Comparison of ENCODE assay signal across 14 mouse cellular contexts in the genomic region with DNA sequence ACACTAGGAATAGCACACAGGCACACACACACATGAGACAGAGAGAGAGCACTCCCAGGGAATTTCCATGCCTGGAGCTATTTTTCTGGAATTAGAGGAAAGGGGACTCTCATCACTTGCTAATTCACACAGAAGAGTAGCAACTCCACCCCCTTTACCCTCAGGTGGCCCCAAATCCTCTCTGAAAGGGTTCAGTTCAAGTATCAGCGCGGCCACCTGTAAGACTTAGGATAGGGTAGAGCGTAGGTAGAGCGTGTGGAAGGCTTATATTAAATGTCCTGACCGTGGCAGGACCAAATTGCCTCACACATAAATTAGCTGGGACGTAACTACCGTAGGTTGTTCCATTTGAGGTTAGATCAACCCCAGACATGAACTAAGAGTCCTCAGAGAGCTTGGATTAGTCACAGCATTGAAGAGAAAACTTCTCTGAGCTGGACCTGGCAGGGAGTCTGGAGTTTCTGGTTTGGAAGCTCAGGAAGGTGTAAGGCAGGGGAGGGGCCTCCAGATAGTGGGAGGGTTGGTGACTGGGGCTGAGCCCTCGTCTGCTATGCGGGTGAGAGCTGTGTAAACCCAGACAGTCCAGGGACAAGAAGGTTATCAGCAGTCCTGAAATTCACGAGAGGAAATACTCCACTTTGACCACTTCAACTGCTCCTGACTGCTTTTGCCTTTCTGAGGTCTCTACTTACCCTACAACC. TPM values are rescaled to one million over a fixed set of nuclear protein-coding genes. Genes with fewer than 3 reads are reported as not detected.
DNase-seq lines count a peak whose midpoint lies in the region; ATAC-seq and TF ChIP-seq lines count a peak whose summit lies in the region.
"Had no signal": no experiment of that assay in that cellular context is flagged by ENCODE, and none has a peak within 500 bp of the region (broad histone marks: within the 10 kb centered on the region; RNA-seq: fewer than 3 reads in every experiment).

No protein-coding gene starts in this region.

- H3K36me3 ChIP-seq in intestine, embryonic 14.5 days (ENCODE audit: control insufficient read depth, insufficient read depth, low read length), result peaks cover 37% of the 10 kb centered on the region
- peaks cover 49% of the 10 kb centered on the region for H3K36me3 ChIP-seq in intestine, postnatal 0 days (ENCODE audit: control insufficient read depth, insufficient read depth)
- H3K36me3 ChIP-seq in embryonic facial prominence, embryonic 13.5 days, result peaks cover 49% of the 10 kb centered on the region
- peaks cover 8% of the 10 kb centered on the region for H3K36me3 ChIP-seq in liver, embryonic 14.5 days (replicated peaks; ENCODE audit: control insufficient read depth, insufficient read depth, low read depth)
- H3K36me3 ChIP-seq in kidney, adult 2 months (ENCODE audit: control insufficient read depth, insufficient read depth, low read length), result peaks cover 2% of the 10 kb centered on the region; the same call in 1 of the 2 replicates

- no peak for TF ChIP-seq POLR2A in kidney, adult 2 months (IDR thresholded peaks at IDR 0.05; ENCODE audit: low read depth, low read length)

- no peak for DNase-seq in intestine, embryonic 14.5 days (ENCODE audit: low spot score)
- DNase-seq in liver, embryonic 14.5 days (ENCODE audit: low read depth in 3 of 3, low spot score in 3 of 3), result no peak
- no peak for DNase-seq in kidney, adult 2 months
- DNase-seq in kidney, adult 18-20 months, result no peak
- DNase-seq: adrenal gland, postnatal 25 days; cerebellum, adult 11 months had no signal

- no peaks in the 10 kb centered on the region for H3K9me3 ChIP-seq in intestine, embryonic 14.5 days (ENCODE audit: control insufficient read depth, low read length)
- H3K9me3 ChIP-seq in intestine, postnatal 0 days (ENCODE audit: control insufficient read depth), result no peaks in the 10 kb centered on the region
- H3K9me3 ChIP-seq in embryonic facial prominence, embryonic 13.5 days, result no peaks in the 10 kb centered on the region
- no peaks in the 10 kb centered on the region for H3K9me3 ChIP-seq in liver, embryonic 14.5 days (ENCODE audit: control insufficient read depth, low read length)
- H3K9me3 ChIP-seq: embryonic facial prominence, embryonic 12.5 days had no signal

- TF ChIP-seq EP300 in liver, embryonic 14.5 days (IDR thresholded peaks at IDR 0.05; ENCODE audit: low read depth), result no peak

- H3K27me3 ChIP-seq in intestine, embryonic 14.5 days (replicated peaks; ENCODE audit: control insufficient read depth, insufficient read depth, low read length), result no peaks in the 10 kb centered on the region
- no peaks in the 10 kb centered on the region for H3K27me3 ChIP-seq in intestine, postnatal 0 days (replicated peaks; ENCODE audit: control insufficient read depth, insufficient read depth, low read length)
- no peaks in the 10 kb centered on the region for H3K27me3 ChIP-seq in embryonic facial prominence, embryonic 13.5 days
- no peaks in the 10 kb centered on the region for H3K27me3 ChIP-seq in liver, embryonic 14.5 days (ENCODE audit: control insufficient read depth, insufficient read depth, low read length)
- H3K27me3 ChIP-seq in kidney, adult 2 months (replicated peaks; ENCODE audit: control insufficient read depth, insufficient read depth, low read length), result no peaks in the 10 kb centered on the region
- H3K27me3 ChIP-seq: embryonic facial prominence, embryonic 12.5 days had no signal

- H3K4me2 ChIP-seq in intestine, embryonic 14.5 days (ENCODE audit: low read length), result no peak overlapping the region
- no peak overlapping the region for H3K4me2 ChIP-seq in intestine, postnatal 0 days (replicated peaks; ENCODE audit: low read depth)
- H3K4me2 ChIP-seq in embryonic facial prominence, embryonic 13.5 days, result 0 out of 2 replicates have a peak overlapping the region, but pooled peaks have one; percentile 7
- no peak overlapping the region for H3K4me2 ChIP-seq in liver, embryonic 14.5 days (ENCODE audit: low read depth)
- H3K4me2 ChIP-seq: embryonic facial prominence, embryonic 12.5 days had no signal

- TF ChIP-seq CTCF in intestine, postnatal 0 days (IDR thresholded peaks at IDR 0.05; ENCODE audit: low read depth), result no peak
- no peak for TF ChIP-seq CTCF in liver, embryonic 14.5 days (IDR thresholded peaks at IDR 0.05; ENCODE audit: low read depth)
- no peak for TF ChIP-seq CTCF in kidney, adult 2 months (conservative IDR thresholded peaks at IDR 0.05; ENCODE audit: insufficient read depth, insufficient read length, low read depth, low read length)

- ATAC-seq in intestine, embryonic 14.5 days (replicated peaks; ENCODE audit: low FRiP score, low TSS enrichment, low read depth), result peak; percentile 51; the same call in 1 of the 2 replicates
- ATAC-seq in intestine, postnatal 0 days, result no peak
- ATAC-seq in embryonic facial prominence, embryonic 13.5 days (ENCODE audit: insufficient number of reproducible peaks, insufficient read depth, low FRiP score, low TSS enrichment, low read depth), result peak; percentile 26; the same call in 1 of the 2 replicates
- peak; percentile 50 for ATAC-seq in liver, embryonic 14.5 days (ENCODE audit: insufficient read depth)
- peak; percentile 39 for ATAC-seq in megakaryocyte-erythroid progenitor cell, adult 5-6 weeks (replicated peaks; ENCODE audit: low FRiP score, low TSS enrichment, poor library complexity, severe bottlenecking)

- no peaks in the 10 kb centered on the region for H3K4me1 ChIP-seq in intestine, embryonic 14.5 days (replicated peaks; ENCODE audit: control insufficient read depth, insufficient read depth, low read length)
- H3K4me1 ChIP-seq in intestine, postnatal 0 days (replicated peaks; ENCODE audit: control insufficient read depth, insufficient read depth, low read length), result no peaks in the 10 kb centered on the region
- peaks cover 5% of the 10 kb centered on the region for H3K4me1 ChIP-seq in embryonic facial prominence, embryonic 13.5 days
- H3K4me1 ChIP-seq in liver, embryonic 14.5 days (replicated peaks; ENCODE audit: control insufficient read depth in 2 of 2, insufficient read depth in 2 of 2, low read length in 1 of 2), result peaks cover 8 to 15% of the 10 kb centered on the region in 2 experiments
- no peaks in the 10 kb centered on the region for H3K4me1 ChIP-seq in kidney, adult 2 months (ENCODE audit: control insufficient read depth, insufficient read depth, low read length)
- H3K4me1 ChIP-seq: embryonic facial prominence, embryonic 12.5 days had no signal

- WGBS in intestine, embryonic 14.5 days, result 29% methylated on average over 10 of the region's 10 CpGs
- 33% methylated on average over 10 of the region's 10 CpGs for WGBS in intestine, postnatal 0 days
- WGBS in embryonic facial prominence, embryonic 13.5 days, result 15% methylated on average over 10 of the region's 10 CpGs
- whole genome bisulfite sequencing in liver, embryonic 14.5 days (ENCODE audit: insufficient replicate concordance), result 40% methylated on average over 10 of the region's 10 CpGs
- WGBS in kidney, adult 2 months, result 55% methylated on average over 10 of the region's 10 CpGs

- no peak overlapping the region for H3K27ac ChIP-seq in intestine, embryonic 14.5 days (ENCODE audit: low read depth)
- H3K27ac ChIP-seq in intestine, postnatal 0 days (ENCODE audit: low read depth, low read length), result no peak overlapping the region
- H3K27ac ChIP-seq in embryonic facial prominence, embryonic 13.5 days, result peak overlapping the region; percentile 51
- no peak overlapping the region for H3K27ac ChIP-seq in liver, embryonic 14.5 days
- H3K27ac ChIP-seq in kidney, adult 2 months (ENCODE audit: insufficient read depth, low read depth, low read length), result no peak overlapping the region
- H3K27ac ChIP-seq: embryonic facial prominence, embryonic 12.5 days had no signal

- no peak overlapping the region for H3K4me3 ChIP-seq in intestine, embryonic 14.5 days (ENCODE audit: low read depth, low read length)
- no peak overlapping the region for H3K4me3 ChIP-seq in intestine, postnatal 0 days (ENCODE audit: low read depth, low read length)
- H3K4me3 ChIP-seq in embryonic facial prominence, embryonic 13.5 days, result no peak overlapping the region
- H3K4me3 ChIP-seq in liver, embryonic 14.5 days (ENCODE audit: insufficient read depth in 1 of 2, low read depth in 2 of 2, low read length in 2 of 2), result no peak overlapping the region
- no peak overlapping the region for H3K4me3 ChIP-seq in kidney, adult 2 months (ENCODE audit: insufficient read depth, low read depth, low read length)
- H3K4me3 ChIP-seq: embryonic facial prominence, embryonic 12.5 days had no signal

- no peak overlapping the region for H3K9ac ChIP-seq in intestine, embryonic 14.5 days (ENCODE audit: low read length)
- no peak overlapping the region for H3K9ac ChIP-seq in intestine, postnatal 0 days (ENCODE audit: low read depth, low read length)
- no peak overlapping the region for H3K9ac ChIP-seq in embryonic facial prominence, embryonic 13.5 days
- no peak overlapping the region for H3K9ac ChIP-seq in liver, embryonic 14.5 days (replicated peaks)
- H3K9ac ChIP-seq: embryonic facial prominence, embryonic 12.5 days had no signal

RNA-seq across cellular contexts. Expression of a gene that starts 0.6 kb away (rescaled TPM):
- polyA plus RNA-seq in intestine, embryonic 14.5 days (2014; fragmentation: Nextera tagmentation; extraction: Ambion mirVana), result 0.71 and 0.99 TPM in 2 replicates
- 0.38 and 0.57 TPM in 2 replicates for polyA plus RNA-seq in intestine, postnatal 0 days (2015; fragmentation: Nextera tagmentation; extraction: Ambion mirVana)
- polyA plus RNA-seq in embryonic facial prominence, embryonic 13.5 days (2015; fragmentation: Nextera tagmentation; extraction: Ambion mirVana), result 3.5 and 3.7 TPM in 2 replicates
- polyA plus RNA-seq in liver, embryonic 14.5 days (2012; rRNA removed), result 0.15 and 0.23 TPM in 2 replicates
- polyA plus RNA-seq in liver, embryonic 14.5 days (2014; fragmentation: Nextera tagmentation; extraction: Ambion mirVana), result 0.05 TPM in 1 of 2 replicates, not detected in the other
- total RNA-seq in megakaryocyte-erythroid progenitor cell, adult 5-6 weeks (2014; fragmentation: Nextera tagmentation), result 0.69 and 1.4 TPM in 2 replicates
- not detected in 2 replicates for total RNA-seq in megakaryocyte-erythroid progenitor cell, adult 5-6 weeks (2017)
- 0.45 and 0.52 TPM in 2 replicates for polyA plus RNA-seq in kidney, adult 2 months (2012; rRNA removed)

RNA-seq across cellular contexts. Expression of a gene that starts 8.6 kb away (rescaled TPM):
- polyA plus RNA-seq in intestine, embryonic 14.5 days (2014; fragmentation: Nextera tagmentation; extraction: Ambion mirVana), result 54.9 and 67.0 TPM in 2 replicates
- 16.9 and 19.7 TPM in 2 replicates for polyA plus RNA-seq in intestine, postnatal 0 days (2015; fragmentation: Nextera tagmentation; extraction: Ambion mirVana)
- polyA plus RNA-seq in embryonic facial prominence, embryonic 13.5 days (2015; fragmentation: Nextera tagmentation; extraction: Ambion mirVana), result 51.3 and 54.2 TPM in 2 replicates
- 7.5 and 9.5 TPM in 2 replicates for polyA plus RNA-seq in liver, embryonic 14.5 days (2012; rRNA removed)
- 10.2 and 10.8 TPM in 2 replicates for polyA plus RNA-seq in liver, embryonic 14.5 days (2014; fragmentation: Nextera tagmentation; extraction: Ambion mirVana)
- total RNA-seq in megakaryocyte-erythroid progenitor cell, adult 5-6 weeks (2014; fragmentation: Nextera tagmentation), result 23.4 and 33.9 TPM in 2 replicates
- total RNA-seq in megakaryocyte-erythroid progenitor cell, adult 5-6 weeks (2017), result 9.5 and 13.7 TPM in 2 replicates
- 24.0 and 27.6 TPM in 2 replicates for polyA plus RNA-seq in kidney, adult 2 months (2012; rRNA removed)

RNA-seq across cellular contexts. Expression of a gene that starts 20.7 kb away (rescaled TPM):
- 36.4 and 39.2 TPM in 2 replicates for polyA plus RNA-seq in intestine, embryonic 14.5 days (2014; fragmentation: Nextera tagmentation; extraction: Ambion mirVana)
- 24.9 and 27.1 TPM in 2 replicates for polyA plus RNA-seq in intestine, postnatal 0 days (2015; fragmentation: Nextera tagmentation; extraction: Ambion mirVana)
- 55.2 and 72.4 TPM in 2 replicates for polyA plus RNA-seq in embryonic facial prominence, embryonic 13.5 days (2015; fragmentation: Nextera tagmentation; extraction: Ambion mirVana)
- 11.6 and 11.7 TPM in 2 replicates for polyA plus RNA-seq in liver, embryonic 14.5 days (2012; rRNA removed)
- 13.5 and 14.7 TPM in 2 replicates for polyA plus RNA-seq in liver, embryonic 14.5 days (2014; fragmentation: Nextera tagmentation; extraction: Ambion mirVana)
- 1.9 and 11.1 TPM in 2 replicates for total RNA-seq in megakaryocyte-erythroid progenitor cell, adult 5-6 weeks (2014; fragmentation: Nextera tagmentation)
- 2.1 and 3.4 TPM in 2 replicates for total RNA-seq in megakaryocyte-erythroid progenitor cell, adult 5-6 weeks (2017)
- 220 and 235 TPM in 2 replicates for polyA plus RNA-seq in kidney, adult 2 months (2012; rRNA removed)

RNA-seq across cellular contexts. Expression of a gene that starts 25.0 kb away (rescaled TPM):
- 0.31 TPM in 1 of 2 replicates, not detected in the other for polyA plus RNA-seq in intestine, embryonic 14.5 days (2014; fragmentation: Nextera tagmentation; extraction: Ambion mirVana)
- polyA plus RNA-seq in intestine, postnatal 0 days (2015; fragmentation: Nextera tagmentation; extraction: Ambion mirVana), result not detected in 2 replicates
- polyA plus RNA-seq in embryonic facial prominence, embryonic 13.5 days (2015; fragmentation: Nextera tagmentation; extraction: Ambion mirVana), result not detected in 2 replicates
- not detected in 2 replicates for polyA plus RNA-seq in liver, embryonic 14.5 days (2012; rRNA removed)
- not detected in 2 replicates for polyA plus RNA-seq in liver, embryonic 14.5 days (2014; fragmentation: Nextera tagmentation; extraction: Ambion mirVana)
- not detected in 2 replicates for total RNA-seq in megakaryocyte-erythroid progenitor cell, adult 5-6 weeks (2014; fragmentation: Nextera tagmentation)
- total RNA-seq in megakaryocyte-erythroid progenitor cell, adult 5-6 weeks (2017), result not detected in 2 replicates
- polyA plus RNA-seq in kidney, adult 2 months (2012; rRNA removed), result not detected in 2 replicates
- total RNA-seq: adrenal gland, postnatal 25 days; left cerebral cortex, adult 8-10 months; megakaryocyte, adult 5-6 weeks had no signal
- polyA plus RNA-seq: embryonic facial prominence, embryonic 12.5 days; kidney, embryonic 16.5 days; neural tube, embryonic 11.5 days had no signal

RNA-seq across cellular contexts. Expression of a gene that starts 29.3 kb away (rescaled TPM):
- not detected in 2 replicates for polyA plus RNA-seq in intestine, embryonic 14.5 days (2014; fragmentation: Nextera tagmentation; extraction: Ambion mirVana)
- not detected in 2 replicates for polyA plus RNA-seq in intestine, postnatal 0 days (2015; fragmentation: Nextera tagmentation; extraction: Ambion mirVana)
- not detected in 2 replicates for polyA plus RNA-seq in embryonic facial prominence, embryonic 13.5 days (2015; fragmentation: Nextera tagmentation; extraction: Ambion mirVana)
- polyA plus RNA-seq in liver, embryonic 14.5 days (2012; rRNA removed), result not detected in 2 replicates
- polyA plus RNA-seq in liver, embryonic 14.5 days (2014; fragmentation: Nextera tagmentation; extraction: Ambion mirVana), result not detected in 2 replicates
- not detected in 2 replicates for total RNA-seq in megakaryocyte-erythroid progenitor cell, adult 5-6 weeks (2014; fragmentation: Nextera tagmentation)
- total RNA-seq in megakaryocyte-erythroid progenitor cell, adult 5-6 weeks (2017), result not detected in 2 replicates
- not detected in 2 replicates for polyA plus RNA-seq in kidney, adult 2 months (2012; rRNA removed)
- total RNA-seq: adrenal gland, postnatal 25 days; left cerebral cortex, adult 8-10 months; megakaryocyte, adult 5-6 weeks had no signal
- polyA plus RNA-seq: embryonic facial prominence, embryonic 12.5 days; kidney, embryonic 16.5 days; neural tube, embryonic 11.5 days had no signal
